Mouse (Mus musculus): ENCODE measurements at regions not wholly inside any gene's neighbourhood (a gene's known extent, or its start where the extent isn't known, plus 50 kb on each side); places are given as distances from the start of the nearest gene placed in this dataset.
"Not testable (repeated sequence)": the region's sequence is repeated elsewhere in the genome, so short reads cannot be mapped to it uniquely, and the experiment has no call there.

DNA sequence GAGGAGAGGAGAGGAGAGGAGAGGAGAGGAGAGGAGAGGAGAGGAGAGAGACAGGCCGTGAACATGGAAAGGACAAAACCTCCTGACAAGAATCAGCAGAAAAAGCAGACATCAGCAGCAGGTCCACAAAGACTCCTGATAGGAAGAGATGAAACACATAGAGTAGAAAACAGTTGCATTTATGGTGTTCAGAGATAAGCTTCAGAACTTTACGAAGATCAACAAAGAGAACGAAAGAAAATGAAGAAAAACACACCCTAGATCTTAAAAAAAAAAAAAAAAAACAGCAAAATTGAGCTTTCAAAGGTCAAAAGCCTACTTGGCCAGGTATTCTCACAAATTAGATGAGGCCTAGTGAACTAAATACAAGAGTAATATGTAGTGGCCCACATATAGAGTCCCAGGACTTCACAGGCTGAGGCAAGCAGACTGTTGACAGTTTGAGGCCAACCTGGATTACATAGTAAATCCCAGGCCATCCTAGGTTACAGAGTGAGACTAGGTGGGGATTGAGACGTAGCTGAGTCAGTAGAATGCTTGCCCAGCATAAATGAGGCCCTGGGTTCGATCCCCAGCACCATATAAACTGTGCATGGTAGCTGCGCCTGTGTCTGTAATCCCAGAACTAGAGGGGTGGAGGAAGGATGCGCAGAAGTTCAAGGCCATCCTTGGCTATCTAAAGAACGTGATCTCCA, 111.6 kb upstream of the Klf3 start:
- no peak for DNase-seq (ENCODE audit: low spot score in 2 of 2)

DNA sequence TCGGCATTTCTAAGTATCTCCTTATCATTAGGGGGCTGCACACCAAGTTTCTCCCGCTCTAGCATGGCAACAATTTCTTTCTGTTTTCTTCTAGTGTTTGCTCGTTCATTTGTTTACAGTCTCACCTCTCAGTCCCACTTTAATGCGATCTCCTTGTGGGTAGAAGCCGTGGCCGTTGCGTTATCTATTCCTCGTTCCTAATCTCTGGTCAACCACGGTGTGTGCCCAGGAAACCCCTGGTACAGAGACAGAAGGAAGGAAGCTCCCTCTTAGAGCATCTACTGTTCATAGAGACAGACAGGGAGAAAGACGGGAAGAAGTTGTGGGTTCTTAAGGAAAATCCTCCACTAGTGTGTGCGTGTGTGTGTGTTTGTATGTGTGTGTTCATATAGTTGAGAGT, 110.9 kb upstream of the Klf3 start:
- DNase-seq (ENCODE audit: low spot score in 2 of 2), result no peak

DNA sequence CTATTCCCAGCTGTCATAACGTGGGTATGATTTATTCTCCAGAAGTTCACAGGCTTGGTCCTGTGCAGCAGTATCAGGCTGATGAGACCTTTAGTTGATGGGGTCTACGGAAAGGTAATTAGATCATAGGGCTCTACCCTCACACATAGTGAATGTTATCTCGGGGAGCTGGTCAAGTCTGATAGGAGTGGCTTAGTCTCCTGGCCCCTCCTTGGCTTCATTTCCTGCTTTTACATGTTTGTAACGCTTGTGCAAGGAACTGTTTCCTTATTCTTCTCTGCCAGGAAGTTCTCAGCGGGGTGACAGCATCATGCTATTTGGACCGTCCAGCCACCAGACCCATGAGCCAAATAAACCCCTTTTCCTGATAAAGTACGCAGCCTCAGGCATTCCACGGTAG, 109.6 kb upstream of the Klf3 start:
- no peak for DNase-seq (ENCODE audit: low spot score in 2 of 2)

DNA sequence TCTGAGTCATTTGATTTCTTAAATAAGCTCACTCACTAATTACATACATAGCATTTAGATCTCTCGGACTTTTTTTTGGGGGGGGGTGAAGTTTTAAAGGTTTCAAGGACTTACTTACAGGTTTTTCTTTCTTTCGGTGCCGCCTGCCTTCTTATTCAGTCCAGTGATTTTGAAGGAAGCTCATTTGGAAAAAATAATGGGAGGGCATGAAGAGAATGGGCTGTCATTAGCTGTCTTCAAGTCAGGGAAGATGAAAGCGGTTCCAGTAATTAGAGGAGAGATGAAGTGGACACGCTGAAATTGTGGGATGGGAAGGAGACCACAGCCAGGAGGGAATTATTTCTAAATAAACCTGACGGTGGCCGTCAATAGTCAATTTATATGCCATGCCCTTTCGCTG, 108.6 kb upstream of the Klf3 start:
- DNase-seq (ENCODE audit: low spot score in 2 of 2), result no peak

DNA sequence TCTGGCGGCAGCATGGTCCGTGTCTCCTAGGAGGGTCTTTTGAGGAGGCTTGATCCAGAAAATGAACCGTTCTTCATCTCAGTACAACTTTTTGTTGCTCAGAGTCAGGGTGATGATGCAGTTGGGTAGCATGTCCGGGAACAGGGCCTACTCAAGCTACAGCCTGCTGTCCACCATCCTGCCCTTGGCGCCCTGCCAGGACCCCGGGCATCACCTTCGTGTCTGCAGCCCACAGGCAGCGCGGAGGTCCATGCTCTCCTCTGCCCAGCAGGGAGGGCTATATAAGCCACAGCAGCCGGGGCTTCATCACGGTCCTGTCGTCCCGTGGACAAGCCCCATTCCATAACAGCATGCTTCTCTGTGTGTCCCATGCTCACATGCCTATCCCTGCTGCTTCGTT, 107.1 kb upstream of the Klf3 start:
- no peak for DNase-seq (ENCODE audit: low spot score in 2 of 2)

DNA sequence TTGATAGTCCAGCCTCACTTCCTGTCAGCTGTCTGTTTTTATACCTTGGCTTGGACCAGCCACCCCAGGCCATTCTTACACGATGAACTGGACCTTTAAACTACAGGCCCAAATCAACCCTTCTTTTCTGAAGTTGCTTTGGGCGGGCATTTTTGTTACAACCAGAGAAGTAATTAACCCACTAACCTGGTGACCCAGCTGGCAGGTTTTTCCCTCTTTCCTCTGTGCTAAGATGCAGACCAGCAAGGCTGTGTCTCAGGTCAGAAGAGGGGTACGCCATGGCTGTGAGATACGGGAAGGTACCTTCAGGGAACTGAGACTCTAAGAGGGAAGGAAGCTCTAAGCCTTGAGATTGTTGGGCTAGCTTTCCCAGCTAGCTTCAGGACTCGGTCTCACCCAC, 105.7 kb upstream of the Klf3 start:
- no peak for DNase-seq (ENCODE audit: low spot score in 2 of 2)

DNA sequence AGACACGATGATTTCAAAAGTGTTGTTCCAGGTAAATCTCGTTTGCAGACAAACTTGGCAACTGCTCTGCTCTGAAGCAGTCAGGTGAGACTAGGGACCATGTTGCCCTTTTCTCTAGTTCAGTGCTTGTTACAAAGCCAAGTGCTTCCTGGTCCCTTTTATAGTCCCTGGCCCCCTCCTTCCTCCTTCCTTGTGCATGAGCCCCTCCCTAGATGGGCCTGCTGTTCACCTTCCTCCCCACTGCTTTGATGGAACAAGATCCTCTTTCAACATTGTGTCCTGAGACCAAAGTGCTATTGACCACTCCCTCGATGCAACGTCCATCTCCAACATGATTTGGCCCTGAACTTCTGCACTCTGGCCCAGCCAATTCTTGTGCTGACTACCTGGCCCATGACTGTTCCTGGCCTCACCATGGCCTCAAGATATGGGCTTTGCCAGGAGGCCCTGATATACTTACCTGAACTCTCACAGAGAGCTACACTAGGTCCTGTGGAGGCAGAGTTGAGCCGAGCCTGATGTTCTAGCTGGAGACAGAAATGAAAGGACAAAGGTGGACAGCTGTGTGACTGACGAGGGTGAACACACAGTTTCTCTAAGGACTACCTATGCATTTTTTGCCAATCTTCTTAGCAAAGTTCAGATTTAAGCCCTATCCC, 104.6 kb upstream of the Klf3 start:
- no peak for DNase-seq (ENCODE audit: low spot score in 2 of 2)

DNA sequence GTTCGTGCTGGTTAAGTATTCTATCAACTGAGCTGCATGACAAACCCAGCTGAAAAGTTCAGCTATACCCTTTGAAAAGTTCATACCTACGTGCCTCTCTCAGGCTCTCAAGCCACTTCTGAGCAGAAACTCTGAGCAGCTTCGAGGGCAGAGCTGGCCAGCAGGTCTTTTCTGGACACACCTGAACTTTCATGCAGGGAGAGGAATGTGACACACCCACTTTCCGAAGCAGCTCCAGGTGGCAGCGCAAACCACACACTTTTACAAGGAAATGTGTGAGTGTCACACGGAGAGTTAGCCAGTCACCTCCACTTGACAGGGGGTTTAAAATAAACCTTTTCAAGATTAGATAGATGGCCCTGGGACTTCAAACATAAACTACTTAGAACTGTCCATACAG, 103.2 kb upstream of the Klf3 start:
- no peak for DNase-seq (ENCODE audit: low spot score in 2 of 2)

DNA sequence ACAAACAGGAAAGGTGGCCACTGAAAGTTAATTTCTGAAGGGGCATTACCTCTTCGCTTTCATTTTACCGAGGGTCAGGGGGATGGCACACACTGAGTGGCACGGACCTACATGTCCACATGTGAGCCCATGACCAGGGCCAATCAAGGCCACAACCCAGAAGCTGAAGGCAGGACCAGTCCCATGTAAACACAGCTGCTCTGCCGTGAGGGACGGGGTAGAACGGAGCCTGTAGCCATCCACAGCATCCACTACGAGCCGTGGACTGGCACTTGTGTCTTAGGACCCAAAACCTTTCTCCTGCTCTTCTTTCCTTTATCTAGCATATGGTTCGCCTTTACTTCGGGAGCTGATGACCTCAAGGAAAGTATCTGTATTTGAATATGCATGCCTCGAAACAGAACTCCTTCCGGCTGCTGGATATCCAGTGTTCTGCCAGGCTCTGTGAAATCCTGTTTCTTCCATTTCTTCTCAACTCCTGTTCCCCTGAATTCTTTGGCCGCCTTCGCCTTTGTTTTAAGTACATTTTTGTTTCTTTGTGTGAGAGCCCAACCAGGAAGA, 101.9 kb upstream of the Klf3 start:
- no peak for DNase-seq (ENCODE audit: low spot score in 2 of 2)

DNA sequence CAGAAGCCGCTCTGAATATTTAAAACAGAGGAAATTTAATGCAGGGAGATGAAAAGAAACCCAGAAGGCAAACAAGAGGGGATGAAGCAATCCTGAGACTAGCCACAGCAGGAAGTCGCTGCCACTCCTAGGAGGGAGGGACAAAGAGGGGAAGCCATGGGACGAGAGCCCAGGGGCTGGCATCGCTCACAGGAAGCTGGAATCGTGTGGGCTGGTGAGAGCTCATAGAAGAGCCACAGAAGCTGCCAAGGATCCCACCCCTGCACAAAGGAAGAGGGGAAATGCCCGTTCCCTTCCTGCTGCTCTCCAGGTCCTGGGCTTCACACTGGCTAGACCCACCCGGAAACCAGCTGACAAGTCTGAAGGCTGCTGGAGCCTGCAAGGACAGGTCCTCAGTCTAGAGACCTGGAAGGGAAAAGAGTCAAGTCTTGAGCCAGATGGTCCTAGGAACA, 101.4 kb upstream of the Klf3 start:
- peak; percentile 42 to 63 for DNase-seq (ENCODE audit: low spot score in 2 of 2)

DNA sequence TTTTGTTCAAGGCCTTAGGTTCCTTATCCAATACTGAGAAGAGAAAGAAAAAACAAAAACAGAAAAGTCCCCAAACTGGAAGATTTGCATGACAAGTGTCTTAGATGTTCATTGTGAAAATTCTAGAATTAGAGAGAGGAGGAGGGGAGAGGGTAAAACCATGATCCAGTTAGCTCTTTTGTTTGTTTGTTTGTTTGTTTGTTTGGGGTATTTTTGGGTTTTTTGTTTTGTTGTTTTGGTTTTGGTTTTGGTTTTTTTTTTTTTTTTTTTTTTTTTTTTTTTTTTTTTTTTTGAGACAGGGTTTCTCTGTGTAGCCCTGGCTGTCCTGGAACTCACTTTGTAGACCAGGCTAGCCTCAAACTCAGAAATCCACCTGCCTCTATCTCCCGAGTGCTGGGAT, 100.8 kb upstream of the Klf3 start:
- DNase-seq (ENCODE audit: low spot score in 2 of 2), result not testable (repeated sequence)

DNA sequence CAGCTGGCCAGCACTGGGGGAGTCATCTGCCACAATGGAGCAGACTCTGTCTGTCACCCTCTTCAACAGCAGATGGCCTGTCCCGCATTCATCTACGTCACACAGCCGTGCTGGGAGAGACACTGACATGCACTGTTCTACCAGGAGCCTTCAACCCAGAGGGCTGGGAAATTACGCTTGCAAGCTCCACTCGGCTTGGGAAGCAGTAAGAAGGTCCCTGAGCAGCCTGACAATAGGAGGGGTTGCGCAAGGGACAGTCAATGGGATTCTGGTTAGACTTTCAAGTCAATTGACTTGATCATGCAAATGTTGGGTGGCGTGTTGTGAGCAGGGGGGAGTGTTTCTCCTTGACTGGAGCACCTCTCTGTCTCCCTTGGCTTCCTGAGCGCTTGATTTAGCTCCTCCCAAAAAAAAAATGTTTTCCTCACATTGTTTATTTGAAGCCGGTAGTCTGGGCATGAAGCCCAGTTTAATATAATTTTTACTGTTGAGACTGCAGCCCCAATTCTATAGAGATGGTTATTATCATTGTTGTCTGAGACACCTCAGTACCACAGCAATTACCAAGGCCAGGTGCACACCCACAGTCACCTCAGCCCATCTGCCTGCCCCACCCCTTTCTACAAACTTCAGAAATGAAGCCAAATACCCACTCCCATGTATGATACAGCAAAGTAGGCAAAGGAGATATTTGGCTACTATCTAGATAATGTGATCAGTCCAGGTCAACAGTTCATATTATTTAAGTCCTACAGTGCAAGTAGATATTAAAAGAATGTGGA, 99.9 kb upstream of the Klf3 start:
- peak in 1 of 2 experiments; percentile 49 for DNase-seq (ENCODE audit: low spot score in 2 of 2)

DNA sequence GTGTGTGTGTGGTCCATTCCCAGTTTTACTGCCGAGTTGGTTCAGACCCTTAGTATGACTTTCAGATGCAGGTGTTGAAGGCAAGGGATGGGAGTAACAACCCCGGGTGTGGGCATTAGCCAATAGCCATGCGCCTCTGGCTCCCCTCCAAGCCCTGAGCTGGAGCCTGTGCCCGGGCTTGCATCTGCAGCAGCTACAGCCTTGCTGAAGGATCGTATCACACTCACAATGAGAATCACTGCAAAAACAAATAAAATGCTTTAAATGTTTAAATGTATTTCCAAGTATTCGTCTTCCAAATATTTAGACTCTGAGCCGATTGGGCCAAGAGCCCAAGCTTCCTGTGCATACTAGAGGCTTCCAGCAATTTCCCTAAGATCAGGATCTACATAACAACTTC, 99.0 kb upstream of the Klf3 start:
- peak; percentile 47 to 69 for DNase-seq (ENCODE audit: low spot score in 2 of 2)

DNA sequence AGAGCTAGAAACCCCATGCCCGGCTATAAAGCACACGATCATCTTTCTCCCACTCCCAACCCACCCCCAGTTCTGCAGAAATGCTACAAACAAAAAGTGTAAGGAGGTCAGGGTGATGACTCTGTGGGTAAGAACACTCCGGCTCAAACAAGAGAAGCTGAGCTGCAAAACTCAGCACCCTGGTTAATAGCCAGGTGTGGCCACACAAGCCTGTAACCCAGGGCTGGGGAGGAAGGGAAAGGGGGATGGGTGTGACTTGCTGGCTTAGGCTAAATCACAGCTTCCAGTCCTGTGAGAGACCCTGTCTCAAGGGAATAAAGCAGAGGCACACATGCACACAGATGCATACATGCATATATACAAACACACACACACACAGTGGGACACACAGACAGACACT, 96.6 kb upstream of the Klf3 start:
- no peak for DNase-seq (ENCODE audit: low spot score in 2 of 2)

DNA sequence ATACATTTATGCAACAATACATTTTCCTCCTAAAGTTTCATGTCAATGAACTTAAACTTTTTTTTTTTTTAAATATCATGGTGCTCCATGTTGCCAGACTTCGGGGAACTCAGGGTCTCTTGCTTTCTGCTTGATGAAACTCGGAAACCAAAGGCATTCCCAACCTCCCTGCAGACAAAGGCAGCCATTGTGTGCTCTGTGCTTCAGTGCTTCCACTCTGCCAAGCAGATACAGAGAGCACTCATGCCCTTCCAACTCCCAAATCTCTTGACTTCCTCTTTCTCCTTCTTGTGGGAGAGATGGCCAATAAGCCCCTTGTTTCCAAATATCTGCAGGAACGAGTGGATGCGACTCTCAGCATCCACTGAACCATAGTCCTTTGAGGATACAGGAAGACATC, 94.0 kb upstream of the Klf3 start:
- no peak for DNase-seq (ENCODE audit: low spot score in 2 of 2)

DNA sequence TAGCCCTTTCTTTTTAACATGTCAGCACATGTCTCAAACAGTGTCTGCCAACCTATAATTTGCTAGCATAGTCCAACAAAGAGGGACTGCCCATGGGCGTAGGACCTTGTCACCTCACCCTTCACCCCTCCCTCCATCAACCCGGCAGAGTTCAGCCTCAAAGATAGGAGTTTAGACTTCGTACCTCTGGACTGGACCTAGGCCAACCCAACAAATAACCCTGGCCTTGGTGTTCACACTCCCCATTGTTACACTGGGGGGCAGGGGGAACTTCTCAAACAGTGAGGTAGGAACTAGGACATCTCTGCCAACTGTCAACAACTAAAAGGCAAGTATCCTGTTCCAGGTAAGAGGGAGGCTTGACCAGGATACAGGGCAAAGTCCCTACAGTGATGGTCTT, 93.0 kb upstream of the Klf3 start:
- DNase-seq (ENCODE audit: low spot score in 2 of 2), result no peak

DNA sequence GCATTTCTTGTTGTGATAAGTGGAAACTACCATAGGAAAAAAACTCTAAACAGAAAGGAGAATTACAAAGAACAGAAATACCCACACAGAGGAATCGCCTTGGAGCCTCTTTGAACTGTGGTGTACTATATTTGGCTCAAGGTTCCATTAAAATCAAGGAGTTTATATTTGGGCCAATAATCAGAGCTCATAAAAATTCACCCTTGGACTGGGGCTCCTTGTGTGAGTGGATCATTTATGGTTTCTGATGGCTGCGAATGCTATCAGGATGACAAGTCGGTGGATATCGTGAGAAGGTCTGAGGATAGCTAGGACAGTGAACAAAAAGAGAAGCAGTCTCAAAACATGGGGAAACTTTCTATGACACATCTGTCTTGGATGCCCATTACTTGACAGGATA, 92.2 kb upstream of the Klf3 start:
- no peak for DNase-seq (ENCODE audit: low spot score in 2 of 2)

DNA sequence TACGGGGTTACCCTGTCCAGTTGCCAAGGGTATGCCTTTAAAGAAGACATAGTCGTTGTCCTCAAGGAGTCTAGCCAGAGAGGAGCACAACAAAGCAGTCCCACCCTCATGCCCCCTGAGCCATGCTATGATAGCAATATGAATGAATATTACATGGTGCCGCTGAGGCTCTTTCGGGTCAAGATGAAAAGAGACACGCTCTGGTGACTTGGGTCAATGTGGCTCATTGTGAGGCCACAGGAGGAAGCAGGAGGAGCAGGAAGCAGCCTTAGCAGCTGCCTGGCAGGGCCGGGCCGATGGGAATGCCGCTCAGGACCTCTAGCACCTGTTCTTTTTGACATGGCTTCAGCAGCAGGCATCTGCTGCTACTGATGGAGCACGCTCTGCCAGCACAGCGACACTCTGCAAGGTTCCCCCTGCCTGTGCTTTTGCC, 89.0 kb upstream of the Klf3 start:
- DNase-seq (ENCODE audit: low spot score in 2 of 2), result peak in 1 of 2 experiments; percentile 34

DNA sequence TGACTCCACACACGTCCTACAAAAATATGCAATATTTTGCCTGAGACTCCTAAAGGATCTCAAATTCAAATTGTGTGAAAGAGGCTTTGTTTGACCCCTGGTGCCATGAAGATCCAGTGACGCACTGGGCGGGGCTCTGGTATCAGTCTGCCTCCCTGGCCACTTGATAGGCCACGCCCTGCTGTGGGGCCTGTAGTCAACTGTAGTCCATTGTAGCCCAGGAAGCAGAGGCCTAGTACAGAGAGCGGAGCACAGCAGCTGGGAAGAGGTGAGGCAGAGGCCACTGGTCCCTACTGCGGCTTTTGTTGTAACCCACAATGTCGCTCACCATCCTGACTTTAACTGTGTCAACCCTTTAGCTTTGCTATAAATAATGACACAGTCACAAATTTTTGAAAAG, 88.5 kb upstream of the Klf3 start:
- peak in 1 of 2 experiments; percentile 45 for DNase-seq (ENCODE audit: low spot score in 2 of 2)

DNA sequence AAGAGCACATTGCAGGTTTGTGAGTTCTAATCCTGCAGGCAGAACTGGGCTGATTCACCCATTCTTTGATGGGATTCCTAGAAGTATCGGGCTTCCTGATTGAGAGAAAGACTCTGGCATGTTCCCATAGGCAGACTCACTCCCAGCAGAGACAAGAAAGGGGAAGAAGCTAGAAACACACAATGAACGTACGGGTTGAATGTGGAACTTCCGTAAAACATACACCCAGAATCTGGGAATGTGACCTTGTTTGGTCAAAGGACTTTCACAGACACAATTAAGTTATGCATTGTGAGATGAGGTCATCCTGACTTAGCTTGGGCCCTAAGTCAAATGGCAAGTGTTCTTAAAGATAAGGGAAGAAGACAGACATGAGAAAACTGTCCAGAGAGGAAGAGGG, 86.6 kb upstream of the Klf3 start:
- no peak for DNase-seq (ENCODE audit: low spot score in 2 of 2)

DNA sequence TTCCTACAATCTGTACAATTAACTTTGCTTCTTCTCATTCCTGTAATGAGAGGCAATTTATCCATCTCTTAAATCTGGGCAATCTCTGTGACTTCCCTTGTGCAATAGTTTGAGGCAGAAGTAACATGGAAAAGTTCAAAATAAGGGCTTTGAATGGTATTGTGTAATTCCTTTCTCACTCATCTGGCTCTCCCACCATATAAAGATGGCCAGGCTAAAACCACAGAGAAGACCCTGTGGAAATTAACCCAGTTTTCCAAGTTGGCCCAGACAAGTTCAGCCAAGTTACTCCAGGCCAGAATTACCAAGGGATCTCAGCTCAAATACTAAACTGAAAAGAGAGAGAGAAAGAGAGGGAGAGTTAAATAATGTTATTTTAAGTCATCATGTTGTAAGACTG, 81.0 kb upstream of the Klf3 start:
- no peak for DNase-seq (ENCODE audit: low spot score in 2 of 2)

DNA sequence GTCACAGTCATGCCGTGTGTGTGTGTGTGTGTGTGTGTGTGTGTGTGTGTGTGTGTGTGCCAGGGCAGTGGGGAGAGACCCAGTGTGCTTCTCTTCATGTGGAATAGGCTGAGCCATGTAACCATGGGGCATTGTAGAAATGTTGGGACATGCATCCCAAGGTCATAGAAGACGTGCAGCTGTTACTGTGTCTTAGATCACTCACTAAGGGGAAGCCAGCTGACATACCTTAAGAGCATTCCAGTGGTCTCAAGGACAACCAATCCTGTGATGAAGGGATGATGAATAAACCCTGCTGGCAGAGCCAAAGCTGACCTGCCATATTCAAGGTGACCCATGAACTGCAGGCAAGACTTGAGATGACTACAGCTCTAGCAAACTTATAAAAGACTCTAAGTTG, 75.3 kb upstream of the Klf3 start:
- DNase-seq (ENCODE audit: low spot score in 2 of 2), result no peak
